Mouse (Mus musculus) intestine, embryonic 16.5 days (tissue): ENCODE measurements around the gene Entr1. TPM values are rescaled to one million over a fixed set of nuclear protein-coding genes. Genes with fewer than 3 reads are reported as not detected.

ENCODE experiments used
- ATAC-seq: fragments of 200-750 bp; cut with Nextera tagmentation; 2 replicates; pipeline ENCODE4 v1.8.0; 2017; ENCODE audit warnings: moderate TSS enrichment, moderate library complexity
- H3K27ac ChIP-seq: fragments of 300-500 bp; sonication (generic); 2 replicates; pipeline ENCODE4 v1.5.1; 2014; ENCODE audit warnings: mild to moderate bottlenecking, low read length
- H3K27me3 ChIP-seq: fragments of 300-500 bp; sonication (generic); replicated peaks from 2 replicates; pipeline ENCODE4 v1.6.1; 2014; ENCODE audit warnings: low read length, control low read depth, mixed read lengths; ENCODE audit not compliant: control insufficient read depth, insufficient read depth
- H3K36me3 ChIP-seq: fragments of 300-500 bp; sonication (generic); 2 replicates; pipeline ENCODE4 v1.6.1; 2014; ENCODE audit warnings: low read length, control low read depth; ENCODE audit not compliant: control insufficient read depth, insufficient read depth
- H3K4me1 ChIP-seq: fragments of 300-500 bp; sonication (generic); 2 replicates; pipeline ENCODE4 v1.6.1; 2014; ENCODE audit warnings: low read length, control low read depth, mixed read lengths; ENCODE audit not compliant: control insufficient read depth, insufficient read depth
- H3K4me2 ChIP-seq: fragments of 300-500 bp; sonication (generic); 2 replicates; pipeline ENCODE4 v1.6.1; 2014; ENCODE audit warnings: low read depth, low read length, control low read depth
- H3K4me3 ChIP-seq: fragments of 300-500 bp; sonication (generic); 2 replicates; pipeline ENCODE4 v1.5.1; 2014; ENCODE audit warnings: mild to moderate bottlenecking, low read length
- H3K9ac ChIP-seq: fragments of 300-500 bp; sonication (generic); 2 replicates; pipeline ENCODE4 v1.6.1; 2014; ENCODE audit warnings: low read depth, low read length
- H3K9me3 ChIP-seq: fragments of 300-500 bp; sonication (generic); 2 replicates; pipeline ENCODE4 v1.6.1; 2016; ENCODE audit warnings: low read length, control low read depth; ENCODE audit not compliant: control insufficient read depth
- WGBS: fragments of 180-500 bp; shearing (Covaris S2); extraction: QIAGEN DNeasy Blood & Tissue Kit; methylation state at CpG from one replicate; pipeline ENCODE4 v1.1.7; 2014; 5-methylcytosine and 5-hydroxymethylcytosine counted together
- polyA plus RNA-seq: library from polyadenylated mRNA; unstranded; fragments of >200 nt; fragmentation: Nextera tagmentation; extraction: Ambion mirVana; gene quantifications from 2 replicates; pipeline ENCODE4 v1.2.1, GENCODE M21; 2015

The Entr1 gene
- polyA plus RNA-seq, 1 experiment from 2014 or later, result 88.4 TPM

- ATAC-seq, result no peak
- Histone ChIP-seq H3K27me3 (no peaks in the 10 kb centered on the region), H3K4me1 (no peaks in the 10 kb centered on the region), H3K9ac (no peak overlapping the region), H3K36me3 (peaks cover 23% of the 10 kb centered on the region), H3K4me3 (no peak overlapping the region), H3K9me3 (no peaks in the 10 kb centered on the region), H3K4me2 (no peak overlapping the region), H3K27ac (no peak overlapping the region)
Observed at GRCm38 (mm10) chr2:26417066-26417465, 27.9 kb upstream of the Entr1 start.

GRCm38 (mm10) chr2:26410931-26411411, 21.9 kb upstream of the Entr1 start:
- H3K9ac ChIP-seq, result no peak overlapping the region
- H3K4me2 ChIP-seq, result no peak overlapping the region
- peaks cover 18% of the 10 kb centered on the region for H3K36me3 ChIP-seq
- peaks cover 20% of the 10 kb centered on the region for H3K4me1 ChIP-seq
- WGBS, result 63% methylated on average over 4 of the region's 5 CpGs
- H3K27ac ChIP-seq, result no peak overlapping the region
- H3K4me3 ChIP-seq, result no peak overlapping the region
- ATAC-seq, result no peak
- no peaks in the 10 kb centered on the region for H3K27me3 ChIP-seq
- no peaks in the 10 kb centered on the region for H3K9me3 ChIP-seq

- H3K27ac ChIP-seq, result no peak overlapping the region
- no peak overlapping the region for H3K9ac ChIP-seq
- WGBS, result 67% methylated on average over 5 of the region's 5 CpGs
- H3K4me1 ChIP-seq, result peaks cover 27% of the 10 kb centered on the region
- H3K36me3 ChIP-seq, result peaks cover 10% of the 10 kb centered on the region
- no peaks in the 10 kb centered on the region for H3K27me3 ChIP-seq
- H3K4me3 ChIP-seq, result no peak overlapping the region
- H3K4me2 ChIP-seq, result no peak overlapping the region
- no peak for ATAC-seq
- H3K9me3 ChIP-seq, result no peaks in the 10 kb centered on the region
Observed at GRCm38 (mm10) chr2:26410091-26410490, 21.0 kb upstream of the Entr1 start.

GRCm38 (mm10) chr2:26409362-26409761, 20.2 kb upstream of the Entr1 start:
- Histone ChIP-seq H3K4me1 (peaks cover 27% of the 10 kb centered on the region), H3K9ac (no peak overlapping the region), H3K9me3 (no peaks in the 10 kb centered on the region), H3K4me2 (no peak overlapping the region), H3K27ac (no peak overlapping the region), H3K4me3 (no peak overlapping the region), H3K36me3 (peaks cover 8% of the 10 kb centered on the region), H3K27me3 (no peaks in the 10 kb centered on the region)
- ATAC-seq, result no peak
- 55% methylated on average over 3 of the region's 3 CpGs for WGBS

- Histone ChIP-seq H3K4me1 (peaks cover 27% of the 10 kb centered on the region), H3K27ac (peak within 1 kb of the TSS; percentile 76), H3K36me3 (peaks cover 8% of the 10 kb centered on the region), H3K27me3 (no peaks in the 10 kb centered on the region), H3K4me2 (peak within 1 kb of the TSS; percentile 92), H3K9me3 (no peaks in the 10 kb centered on the region), H3K4me3 (peak within 1 kb of the TSS; percentile 84), H3K9ac (peak within 1 kb of the TSS; percentile 95)
- under 1% methylated on average over 57 of the region's 57 CpGs for WGBS
- ATAC-seq, result peak; percentile 97
Observed at GRCm38 (mm10) chr2:26408515-26409356, 19.6 kb upstream of the Entr1 start, which contains the start of gene Inpp5e. Gene Inpp5e (minus strand): TSS chr2:26409203.

GRCm38 (mm10) chr2:26403306-26403705, 14.2 kb upstream of the Entr1 start:
- Histone ChIP-seq H3K27ac (no peak overlapping the region), H3K4me1 (peaks cover 25% of the 10 kb centered on the region), H3K4me2 (no peak overlapping the region), H3K27me3 (no peaks in the 10 kb centered on the region), H3K36me3 (peaks cover 16% of the 10 kb centered on the region; the same call in 1 of the 2 replicates), H3K9me3 (no peaks in the 10 kb centered on the region), H3K9ac (no peak overlapping the region), H3K4me3 (no peak overlapping the region)
- 79% methylated on average over 8 of the region's 8 CpGs for WGBS
- no peak for ATAC-seq

- Histone ChIP-seq H3K4me3 (no peak overlapping the region), H3K4me1 (peaks cover 15% of the 10 kb centered on the region), H3K9me3 (no peaks in the 10 kb centered on the region), H3K27ac (no peak overlapping the region), H3K9ac (no peak overlapping the region), H3K36me3 (peaks cover 20% of the 10 kb centered on the region; the same call in 1 of the 2 replicates), H3K27me3 (no peaks in the 10 kb centered on the region), H3K4me2 (no peak overlapping the region)
- 83% methylated on average over 1 of the region's 1 CpGs for WGBS
- ATAC-seq, result no peak
Observed at GRCm38 (mm10) chr2:26402265-26402664, 13.1 kb upstream of the Entr1 start.

- H3K27ac ChIP-seq, result no peak overlapping the region
- H3K9ac ChIP-seq, result no peak overlapping the region
- no peaks in the 10 kb centered on the region for H3K9me3 ChIP-seq
- no peaks in the 10 kb centered on the region for H3K27me3 ChIP-seq
- 92% methylated on average over 4 of the region's 4 CpGs for WGBS
- H3K36me3 ChIP-seq, result peaks cover 23% of the 10 kb centered on the region; the same call in 1 of the 2 replicates
- ATAC-seq, result no peak
- H3K4me1 ChIP-seq, result peaks cover 7% of the 10 kb centered on the region
- H3K4me2 ChIP-seq, result no peak overlapping the region
- no peak overlapping the region for H3K4me3 ChIP-seq
Observed at GRCm38 (mm10) chr2:26401023-26401422, 11.9 kb upstream of the Entr1 start.

GRCm38 (mm10) chr2:26400296-26400695, 11.2 kb upstream of the Entr1 start:
- ATAC-seq, result no peak
- Histone ChIP-seq H3K27me3 (no peaks in the 10 kb centered on the region), H3K9me3 (no peaks in the 10 kb centered on the region), H3K9ac (no peak overlapping the region), H3K4me2 (no peak overlapping the region), H3K27ac (no peak overlapping the region), H3K4me3 (no peak overlapping the region), H3K4me1 (no peaks in the 10 kb centered on the region), H3K36me3 (peaks cover 28% of the 10 kb centered on the region)
- 88% methylated on average over 5 of the region's 5 CpGs for WGBS
